Mouse (Mus musculus) CH12.LX (cell line): ENCODE data around the gene Ric8a. TPM values are rescaled to one million over a fixed set of nuclear protein-coding genes. Genes with fewer than 3 reads are reported as not detected.

Experiments
- DNase-seq: peaks from one replicate; pipeline ENCODE4 v3.0.0-alpha.2; 2013; ENCODE audit errors: extremely low read depth
- H3K27ac ChIP-seq: 2 replicates; pipeline ENCODE4 v1.5.1; 2012; ENCODE audit warnings: low read depth, mild to moderate bottlenecking, control low read depth, moderate library complexity; ENCODE audit not compliant: insufficient read depth
- H3K27me3 ChIP-seq: replicated peaks from 2 replicates; pipeline ENCODE3; 2012; ENCODE audit warnings: inconsistent platforms
- H3K36me3 ChIP-seq, 2 experiments: replicated peaks in 1 of 2; 2 replicates each; pipeline versions ENCODE3 to v1.6.1; 2012; ENCODE audit warnings: inconsistent platforms in 1 of 2, low read length in 1 of 2, mild to moderate bottlenecking in 1 of 2, mixed read lengths in 1 of 2, moderate library complexity in 1 of 2; ENCODE audit not compliant: control insufficient read depth in 1 of 2, insufficient read depth in 1 of 2
- H3K4me1 ChIP-seq, 2 experiments: 2 replicates each; pipeline ENCODE4 v1.6.1; 2012; ENCODE audit warnings: inconsistent platforms in 1 of 2, moderate library complexity in 1 of 2; ENCODE audit not compliant: insufficient read depth in 2 of 2, control insufficient read depth in 1 of 2
- H3K4me2 ChIP-seq: 2 replicates; pipeline ENCODE4 v1.6.1; 2012; ENCODE audit warnings: low read depth, mild to moderate bottlenecking, control low read depth; ENCODE audit not compliant: poor library complexity, insufficient read depth, severe bottlenecking
- H3K4me3 ChIP-seq, 3 experiments: fragments of 150-350 bp in 1 of 3; sonication (generic) in 1 of 3; replicated peaks in 1 of 3; 2 replicates each; pipeline versions ENCODE3 to v1.5.1; 2011 to 2012; ENCODE audit warnings: low read depth in 2 of 3, low read length in 2 of 3, mild to moderate bottlenecking in 2 of 3, moderate library complexity in 2 of 3, control low read depth in 1 of 3, improper control_type of control experiment in 1 of 3, inconsistent platforms in 1 of 3, mixed read lengths in 1 of 3; ENCODE audit not compliant: poor library complexity in 1 of 3
- H3K79me2 ChIP-seq: replicated peaks from 2 replicates; pipeline ENCODE4 v1.6.1; 2012; ENCODE audit warnings: mild to moderate bottlenecking, moderate library complexity; ENCODE audit not compliant: control insufficient read depth, poor library complexity, insufficient read depth, severe bottlenecking; ENCODE audit errors: extremely low read depth
- H3K9ac ChIP-seq: 2 replicates; pipeline ENCODE4 v1.6.1; 2012; ENCODE audit warnings: low read depth, mild to moderate bottlenecking, control low read depth, moderate library complexity; ENCODE audit not compliant: insufficient read depth
- H3K9me3 ChIP-seq: replicated peaks from 2 replicates; pipeline ENCODE3; 2012; ENCODE audit warnings: low read length, inconsistent platforms, mixed read lengths
- BHLHE40 ChIP-seq: IDR thresholded peaks from 2 replicates; pipeline ENCODE4 v1.6.1; 2011; ENCODE audit warnings: mild to moderate bottlenecking, low read depth, low read length, improper control_type of control experiment
- CHD1 ChIP-seq: IDR thresholded peaks from 2 replicates; pipeline ENCODE4 v1.6.1; 2012; ENCODE audit warnings: low read depth, low read length, improper control_type of control experiment, inconsistent platforms
- CHD2 ChIP-seq: IDR thresholded peaks from 2 replicates; pipeline ENCODE4 v1.6.1; 2011; ENCODE audit warnings: low read length, improper control_type of control experiment
- CTCF ChIP-seq, 2 experiments: IDR thresholded peaks in 1 of 2; conservative IDR thresholded peaks in 1 of 2; 2 replicates each; pipeline ENCODE4 v1.5.1; 2011 to 2012; ENCODE audit warnings: low read depth in 2 of 2, low read length in 2 of 2, improper control_type of control experiment in 1 of 2, inconsistent platforms in 1 of 2, mild to moderate bottlenecking in 1 of 2, moderate library complexity in 1 of 2
- EP300 ChIP-seq: IDR thresholded peaks from 2 replicates; pipeline ENCODE4 v1.6.1; 2011; ENCODE audit warnings: low read length, improper control_type of control experiment
- ETS1 ChIP-seq: conservative IDR thresholded peaks from 2 replicates; pipeline ENCODE4 v1.6.1; 2012; ENCODE audit warnings: low read depth, mild to moderate bottlenecking, inconsistent platforms, low read length, improper control_type of control experiment, moderate library complexity
- HCFC1 ChIP-seq: IDR thresholded peaks from 2 replicates; pipeline ENCODE4 v1.6.1; 2012; ENCODE audit warnings: low read depth, mild to moderate bottlenecking, inconsistent platforms, low read length, improper control_type of control experiment
- JUND ChIP-seq: conservative IDR thresholded peaks from 2 replicates; pipeline ENCODE4 v1.6.1; 2011; ENCODE audit warnings: low read depth, low read length, improper control_type of control experiment
- MAX ChIP-seq: IDR thresholded peaks from 2 replicates; pipeline ENCODE4 v1.6.1; 2011; ENCODE audit warnings: low read length, improper control_type of control experiment
- MAZ ChIP-seq: IDR thresholded peaks from 2 replicates; pipeline ENCODE4 v1.6.1; 2012; ENCODE audit warnings: low read depth, mild to moderate bottlenecking, inconsistent platforms, low read length, improper control_type of control experiment, moderate library complexity
- MEF2A ChIP-seq: IDR thresholded peaks from 2 replicates; pipeline ENCODE4 v1.6.1; 2014; ENCODE audit warnings: low read depth, mild to moderate bottlenecking, inconsistent platforms, low read length, improper control_type of control experiment, borderline replicate concordance
- MXI1 ChIP-seq: IDR thresholded peaks from 2 replicates; pipeline ENCODE4 v1.6.1; 2011; ENCODE audit warnings: mild to moderate bottlenecking, low read depth, low read length, improper control_type of control experiment
- MYC ChIP-seq: IDR thresholded peaks from 2 replicates; pipeline ENCODE4 v1.6.1; 2011; ENCODE audit warnings: low read depth, mild to moderate bottlenecking, improper control_type of control experiment, low read length
- NELFE ChIP-seq: IDR thresholded peaks from 2 replicates; pipeline ENCODE4 v1.6.1; 2011; ENCODE audit warnings: low read depth, low read length, improper control_type of control experiment
- NRF1 ChIP-seq: IDR thresholded peaks from 2 replicates; pipeline ENCODE4 v1.6.1; 2014; ENCODE audit warnings: low read depth, mild to moderate bottlenecking, inconsistent platforms, low read length, improper control_type of control experiment, moderate library complexity
- PAX5 ChIP-seq: IDR thresholded peaks from 2 replicates; pipeline ENCODE4 v1.6.1; 2012; ENCODE audit warnings: low read length, inconsistent platforms, mixed read lengths
- POLR2A ChIP-seq: IDR thresholded peaks from 2 replicates; pipeline ENCODE4 v1.6.1; 2011; ENCODE audit warnings: low read depth, mild to moderate bottlenecking, improper control_type of control experiment, low read length
- POLR2AphosphoS2 ChIP-seq: IDR thresholded peaks from 2 replicates; pipeline ENCODE4 v1.6.1; 2011; ENCODE audit warnings: low read depth, low read length, improper control_type of control experiment
- RAD21 ChIP-seq: IDR thresholded peaks from 2 replicates; pipeline ENCODE4 v1.6.1; 2011; ENCODE audit warnings: low read depth, mild to moderate bottlenecking, low read length, improper control_type of control experiment, moderate library complexity
- SIN3A ChIP-seq: IDR thresholded peaks from 2 replicates; pipeline ENCODE4 v1.6.1; 2012; ENCODE audit warnings: low read length, improper control_type of control experiment, inconsistent platforms
- SMC3 ChIP-seq: IDR thresholded peaks from 2 replicates; pipeline ENCODE4 v1.6.1; 2011; ENCODE audit warnings: low read depth, low read length, improper control_type of control experiment
- UBTF ChIP-seq: IDR thresholded peaks from 2 replicates; pipeline ENCODE4 v1.6.1; 2012; ENCODE audit warnings: low read depth, mild to moderate bottlenecking, inconsistent platforms, low read length, improper control_type of control experiment, moderate library complexity
- ZC3H11A ChIP-seq: IDR thresholded peaks from 2 replicates; pipeline ENCODE4 v1.6.1; 2012; ENCODE audit warnings: low read depth, mild to moderate bottlenecking, inconsistent platforms, low read length, improper control_type of control experiment
- ZMIZ1 ChIP-seq: IDR thresholded peaks from 2 replicates; pipeline ENCODE4 v1.6.1; 2012; ENCODE audit warnings: low read depth, mild to moderate bottlenecking, inconsistent platforms, low read length, improper control_type of control experiment
- ZNF384 ChIP-seq: IDR thresholded peaks from 2 replicates; pipeline ENCODE4 v1.6.1; 2012; ENCODE audit warnings: low read depth, low read length, improper control_type of control experiment, inconsistent platforms
- dilution Hi-C: fragments of 300-500 bp; cut with MboI; formaldehyde crosslinking; loops from 2 replicates; pipeline ENCODE4 v1.14.3; 2020; ENCODE audit warnings: low sequenced_read_pairs; ENCODE audit not compliant: extremely low pct_unique_long_range_greater_than_20kb, extremely low pct_ligation_motif_present
- in situ Hi-C: fragments of 300-500 bp; cut with MboI; formaldehyde crosslinking; loops from 3 replicates; pipeline ENCODE4 v1.14.3; 2019; ENCODE audit warnings: low sequenced_read_pairs, low pct_ligation_motif_present, low pct_unique_long_range_greater_than_20kb, mixed read lengths
- polyA plus RNA-seq: library from polyadenylated mRNA; unstranded; fragments of >175 nt; gene quantifications from 2 replicates; pipeline ENCODE4 v1.2.1, GENCODE M21; 2012; ENCODE audit warnings: low read depth; ENCODE audit not compliant: insufficient read length
- total RNA-seq, 2 experiments: library from RNA; depleted of rRNA; stranded (reverse); fragments of 300-350 nt in 1 of 2; fragments of >200 nt in 1 of 2; gene quantifications; 2 replicates each; pipeline ENCODE4 v1.2.3; 2012 to 2014

Ric8a gene
- total and polyA plus RNA-seq, 3 experiments, result 54.2 to 80.9 (median 61.9) TPM

GRCm38 (mm10) chr7:140903212-140903611, 46.5 kb downstream of the Ric8a start:
- peak; percentile 69 for DNase-seq
- H3K27me3 ChIP-seq, result peaks cover 5% of the 10 kb centered on the region
- H3K4me1 ChIP-seq, result peaks cover 0 to 2% of the 10 kb centered on the region in 2 experiments; a peak in 1 of 4 replicates
- H3K9me3 ChIP-seq, result no peaks in the 10 kb centered on the region
- no peak overlapping the region for H3K9ac ChIP-seq
- in situ Hi-C loops (loop anchor here (5.0 kb wide), 1 partner anchor 61 kb away; no protein-coding TSS in a partner anchor), dilution Hi-C loops (no loop called here)
- TF ChIP-seq MYC, result peak; percentile 86; the same call in 1 of the 2 replicates
- TF ChIP-seq JUND, result no peak
- peak; percentile 98 for TF ChIP-seq SMC3
- TF ChIP-seq BHLHE40, result peak; percentile 86
- peak; percentile 33; the same call in 1 of the 2 replicates for TF ChIP-seq NELFE
- peak; percentile 89 to 95 for TF ChIP-seq CTCF (conservative IDR thresholded peaks at IDR 0.05 in 1 of 2, IDR thresholded peaks at IDR 0.05 in 1 of 2; ENCODE audit: low read depth in 2 of 2, low read length in 2 of 2)
- TF ChIP-seq MEF2A, result no peak
- peak; percentile 98 for TF ChIP-seq RAD21
- TF ChIP-seq MAX, result peak; percentile 64; the same call in 1 of the 2 replicates
- TF ChIP-seq ZC3H11A, result peak; percentile 82
- no peak for TF ChIP-seq NRF1
- no peak overlapping the region for H3K27ac ChIP-seq
- no peak overlapping the region for H3K4me3 ChIP-seq
- peaks cover 9 to 31% of the 10 kb centered on the region in 2 experiments for H3K36me3 ChIP-seq
- H3K4me2 ChIP-seq, result no peak overlapping the region
- no peaks in the 10 kb centered on the region for H3K79me2 ChIP-seq

- Histone ChIP-seq H3K9me3 (no peaks in the 10 kb centered on the region), H3K4me2 (no peak overlapping the region), H3K36me3 (peaks cover 0 to 8% of the 10 kb centered on the region in 2 experiments), H3K9ac (no peak overlapping the region), H3K4me3 (no peak overlapping the region), H3K4me1 (peaks cover 2 to 10% of the 10 kb centered on the region in 2 experiments; a peak in 3 of 4 replicates), H3K79me2 (no peaks in the 10 kb centered on the region), H3K27ac (no peak overlapping the region), H3K27me3 (peaks cover 5% of the 10 kb centered on the region)
- dilution Hi-C loops, result no loop called here
- TF ChIP-seq ZNF384, result no peak
- no peak for TF ChIP-seq EP300
- TF ChIP-seq MEF2A, result no peak
- TF ChIP-seq MXI1, result no peak
- TF ChIP-seq ZMIZ1, result no peak
- no peak for TF ChIP-seq NRF1
- no peak for TF ChIP-seq CTCF (conservative IDR thresholded peaks at IDR 0.05 in 1 of 2, IDR thresholded peaks at IDR 0.05 in 1 of 2; ENCODE audit: low read depth in 2 of 2, low read length in 2 of 2)
- no peak for TF ChIP-seq MYC
- no peak for TF ChIP-seq POLR2AphosphoS2
- TF ChIP-seq CHD2, result no peak
- no peak for TF ChIP-seq UBTF
- TF ChIP-seq ETS1, result no peak
- no peak for TF ChIP-seq BHLHE40
- no peak for TF ChIP-seq SIN3A
- no peak for TF ChIP-seq HCFC1
- TF ChIP-seq PAX5, result no peak
- no peak for TF ChIP-seq POLR2A
- no peak for TF ChIP-seq MAZ
- no peak for TF ChIP-seq CHD1
- no peak for DNase-seq
- in situ Hi-C loops, result no loop called here
Measured at GRCm38 (mm10) chr7:140905642-140906081, 48.9 kb downstream of the Ric8a start.
